Mouse (Mus musculus) layer of hippocampus, adult 8-10 months (tissue): ENCODE results near the gene Sirt4. TPM values are rescaled to one million over a fixed set of nuclear protein-coding genes. Genes with fewer than 3 reads are reported as not detected.
A peak's percentile ranks its signal among the peaks of the same experiment; 100 is the strongest.

ENCODE experiments used
- DNase-seq, 2 experiments: peaks; one replicate each; pipeline ENCODE4 v3.0.0; 2022; ENCODE audit warnings: low spot score in 2 of 2
- total RNA-seq, 4 experiments: library from RNA; stranded (reverse); gene quantifications; 2 replicates each; pipeline ENCODE4 v1.2.4; 2022

The Sirt4 gene
- total RNA-seq, 4 experiments from 2014 or later: 34.0 to 58.6 (median 41.9) TPM

GRCm38 (mm10) chr5:115492711-115493335, 8.3 kb upstream of the Sirt4 start:
- no peak for DNase-seq

- DNase-seq: no peak
Measured at GRCm38 (mm10) chr5:115491771-115492322, 7.3 kb upstream of the Sirt4 start.

- no peak for DNase-seq
Measured at GRCm38 (mm10) chr5:115491076-115491475, 6.6 kb upstream of the Sirt4 start.

GRCm38 (mm10) chr5:115490638-115491000, 6.1 kb upstream of the Sirt4 start:
- DNase-seq: no peak

- DNase-seq: peak; percentile 87 to 90
Measured at GRCm38 (mm10) chr5:115489699-115490637, 5.4 kb upstream of the Sirt4 start.

- peak; percentile 75 to 83 for DNase-seq
Measured at GRCm38 (mm10) chr5:115488841-115489698, 4.5 kb upstream of the Sirt4 start.

- DNase-seq: no peak
Measured at GRCm38 (mm10) chr5:115487942-115488580, 3.5 kb upstream of the Sirt4 start.

GRCm38 (mm10) chr5:115487353-115487752, 2.8 kb upstream of the Sirt4 start:
- no peak for DNase-seq

GRCm38 (mm10) chr5:115486726-115487125, 2.2 kb upstream of the Sirt4 start:
- no peak for DNase-seq

GRCm38 (mm10) chr5:115485489-115486205, 1.1 kb upstream of the Sirt4 start:
- DNase-seq: no peak

GRCm38 (mm10) chr5:115484996-115485395, 471 bp upstream of the Sirt4 start:
- DNase-seq: no peak

GRCm38 (mm10) chr5:115483385-115483784, 1.1 kb downstream of the Sirt4 start:
- DNase-seq: no peak

- no peak for DNase-seq
Measured at GRCm38 (mm10) chr5:115482390-115483265, 1.9 kb downstream of the Sirt4 start.

- no peak for DNase-seq
Measured at GRCm38 (mm10) chr5:115480101-115480500, 4.4 kb downstream of the Sirt4 start.

- no peak for DNase-seq
Measured at GRCm38 (mm10) chr5:115479561-115479960, 5.0 kb downstream of the Sirt4 start.

- DNase-seq: no peak
Measured at GRCm38 (mm10) chr5:115476107-115476727, 8.3 kb downstream of the Sirt4 start.

GRCm38 (mm10) chr5:115475337-115476106, 9.0 kb downstream of the Sirt4 start:
- peak; percentile 58 to 63 for DNase-seq
